Mouse (Mus musculus) testis, adult 2 months (tissue): ENCODE results near the gene Auts2.

ENCODE experiments used
- CTCF ChIP-seq: fragments of 200-500 bp; IDR thresholded peaks from 2 replicates; pipeline ENCODE4 v1.5.1; 2012; ENCODE audit warnings: low read depth, mild to moderate bottlenecking, inconsistent platforms, low read length, moderate library complexity; ENCODE audit not compliant: control insufficient read depth, insufficient read depth, insufficient replicate concordance
- POLR2A ChIP-seq: fragments of 200-500 bp; IDR thresholded peaks from 2 replicates; pipeline ENCODE4 v1.6.1; 2012; ENCODE audit warnings: low read depth, mild to moderate bottlenecking, inconsistent platforms, low read length, moderate library complexity; ENCODE audit not compliant: control insufficient read depth

- TF ChIP-seq POLR2A (no peak), CTCF (no peak)
Measured at GRCm38 (mm10) chr5:131457999-131458398, 1085.1 kb downstream of the Auts2 start.
